In genomic region chr4:40868554-40869232, GRCm38 (mm10) we compare ENCODE assay signal across 8 mouse cellular contexts. TPM values are rescaled to one million over a fixed set of nuclear protein-coding genes. Genes with fewer than 3 reads are reported as not detected.
DNase-seq lines count a peak whose midpoint lies in the region; ATAC-seq and TF ChIP-seq lines count a peak whose summit lies in the region.

No protein-coding gene starts in this region.

- peak; percentile 82 for ATAC-seq in lung, postnatal 0 days

- H3K36me3 ChIP-seq in lung, postnatal 0 days (ENCODE audit: insufficient read depth, low read length): no peaks in the 10 kb centered on the region

- peak overlapping the region; percentile 8; the same call in 1 of the 2 replicates for H3K4me2 ChIP-seq in lung, postnatal 0 days (replicated peaks; ENCODE audit: low read depth, low read length)

- no peaks in the 10 kb centered on the region for H3K27me3 ChIP-seq in lung, postnatal 0 days (replicated peaks; ENCODE audit: insufficient read depth, low read length)

- H3K9me3 ChIP-seq in lung, postnatal 0 days (ENCODE audit: low read length): no peaks in the 10 kb centered on the region

- H3K4me1 ChIP-seq in lung, postnatal 0 days (ENCODE audit: insufficient read depth, low read depth, low read length): peaks cover 5% of the 10 kb centered on the region; the same call in 1 of the 2 replicates

- 36% methylated on average over 13 of the region's 13 CpGs for WGBS in lung, postnatal 0 days

- no peak overlapping the region for H3K4me3 ChIP-seq in lung, postnatal 0 days (ENCODE audit: low read depth, low read length)

- peak; percentile 42 for TF ChIP-seq CTCF in lung, postnatal 0 days (IDR thresholded peaks at IDR 0.05)

- DNase-seq in frontal cortex, postnatal 36 days (ENCODE audit: low spot score in 2 of 2): peak; percentile 62 to 70
- DNase-seq in frontal cortex, postnatal 25 days (ENCODE audit: low spot score in 2 of 2): no peak
- DNase-seq in adrenal gland, adult 18-20 months (ENCODE audit: low spot score in 2 of 2): peak; percentile 68 to 78
- peak; percentile 77 to 78 for DNase-seq in gastrocnemius, adult 8-10 months (ENCODE audit: low spot score in 2 of 2)
- peak; percentile 73 to 80 for DNase-seq in kidney, adult 8-10 months
- DNase-seq in lung, postnatal 0 days (ENCODE audit: low spot score): peak; percentile 96
- no peak for DNase-seq in embryo, embryonic 11 days
- DNase-seq in thymus, postnatal 4 days: no peak

- TF ChIP-seq EP300 in lung, postnatal 0 days (IDR thresholded peaks at IDR 0.05): peak; percentile 84

- H3K9ac ChIP-seq in lung, postnatal 0 days (replicated peaks; ENCODE audit: low read depth): 0 out of 2 replicates have a peak overlapping the region, but pooled peaks have one; percentile 23

- peak overlapping the region; percentile 89 for H3K27ac ChIP-seq in lung, postnatal 0 days (ENCODE audit: low read length)

RNA-seq across cellular contexts. Expression of gene B4galt1, which starts 14.9 kb away (rescaled TPM):
- 10 to 100 TPM; 53.1 to 62.5 TPM for total RNA-seq in adrenal gland, adult 18-20 months (2021)
- 10 to 100 TPM; 22.3 to 27.7 (median 23.7) TPM for total RNA-seq in gastrocnemius, adult 8-10 months (2022)
- 82.9 and 89.4 TPM in 2 replicates for polyA plus RNA-seq in lung, postnatal 0 days (2015; fragmentation: Nextera tagmentation; extraction: Ambion mirVana)

RNA-seq across cellular contexts. Expression of gene Spink4, which starts 51.2 kb away (rescaled TPM):
- 100 to 1,000 TPM in 1 of 2 experiments, not detected in 1; 120 TPM for total RNA-seq in adrenal gland, adult 18-20 months (2021)
- total RNA-seq in gastrocnemius, adult 8-10 months (2022): not detected
- polyA plus RNA-seq in lung, postnatal 0 days (2015; fragmentation: Nextera tagmentation; extraction: Ambion mirVana): 3.5 and 4.6 TPM in 2 replicates

Comparison
In these comparisons a context has a peak if more than half of its experiments do, and no peak if none do; other contexts are left out.
1. DNase-seq: peak in frontal cortex, postnatal 36 days (2 of 2), adrenal gland, adult 18-20 months (2 of 2), gastrocnemius, adult 8-10 months (2 of 2), kidney, adult 8-10 months (2 of 2) and lung, postnatal 0 days (single experiment); none in frontal cortex, postnatal 25 days (0 of 2), embryo, embryonic 11 days (single experiment) and thymus, postnatal 4 days (single experiment).